Mouse (Mus musculus) megakaryocyte, embryonic 14.5 days (primary cell): ENCODE measurements around the gene Birc2. TPM values are rescaled to one million over a fixed set of nuclear protein-coding genes. Genes with fewer than 3 reads are reported as not detected.

ENCODE experiments used
- H3K27me3 ChIP-seq: replicated peaks from 2 replicates; pipeline ENCODE3; 2012; ENCODE audit warnings: inconsistent platforms
- H3K36me3 ChIP-seq: replicated peaks from 2 replicates; pipeline ENCODE3; 2012; ENCODE audit warnings: low read length, inconsistent platforms, mixed read lengths
- H3K4me1 ChIP-seq: 2 replicates; pipeline ENCODE4 v1.6.1; 2012; ENCODE audit warnings: inconsistent platforms
- H3K4me3 ChIP-seq: replicated peaks from 2 replicates; pipeline ENCODE3; 2012; ENCODE audit warnings: moderate library complexity, mild to moderate bottlenecking, inconsistent platforms
- H3K9me3 ChIP-seq: 2 replicates; pipeline ENCODE4 v1.6.1; 2012; ENCODE audit warnings: inconsistent platforms
- FLI1 ChIP-seq: IDR thresholded peaks from 2 replicates; pipeline ENCODE4 v1.6.1; 2012; ENCODE audit warnings: low read length, inconsistent platforms, mixed read lengths
- GATA1 ChIP-seq: IDR thresholded peaks from 3 replicates; pipeline ENCODE4 v1.6.1; 2012; ENCODE audit warnings: mixed read lengths, low read length, inconsistent platforms, borderline replicate concordance
- polyA plus RNA-seq: library from polyadenylated mRNA; stranded (reverse); fragments of >175 nt; gene quantifications from 2 replicates; pipeline ENCODE4 v1.2.3, GENCODE M21; 2012; ENCODE audit warnings: low replicate concordance; ENCODE audit not compliant: insufficient read depth

The Birc2 gene
- polyA plus RNA-seq: 3.8 TPM in 1 of 2 replicates, not detected in the other

GRCm38 (mm10) chr9:7836905-7837805, at the start of gene Birc2:
Gene Birc2, minus strand, starts transcription at chr9:7837064.
- peaks cover 34% of the 10 kb centered on the region for H3K4me1 ChIP-seq
- no peaks in the 10 kb centered on the region for H3K9me3 ChIP-seq
- peaks cover 28% of the 10 kb centered on the region for H3K36me3 ChIP-seq
- no peaks in the 10 kb centered on the region for H3K27me3 ChIP-seq
- H3K4me3 ChIP-seq: peak within 1 kb of the TSS; percentile 97
- TF ChIP-seq GATA1 (no peak), FLI1 (no peak)

- Histone ChIP-seq H3K9me3 (peaks cover 41% of the 10 kb centered on the region), H3K4me3 (no peak overlapping the region), H3K36me3 (peaks cover 2% of the 10 kb centered on the region), H3K27me3 (peaks cover under 1% of the 10 kb centered on the region), H3K4me1 (peaks cover 17% of the 10 kb centered on the region)
- no peak for TF ChIP-seq FLI1
- TF ChIP-seq GATA1: no peak
These were observed 47.5 kb upstream of the Birc2 start for GRCm38 (mm10) chr9:7884346-7884745.

GRCm38 (mm10) chr9:7882304-7882865, 45.5 kb upstream of the Birc2 start:
- TF ChIP-seq FLI1: no peak
- no peak for TF ChIP-seq GATA1
- H3K9me3 ChIP-seq: peaks cover 41% of the 10 kb centered on the region
- H3K36me3 ChIP-seq: peaks cover 2% of the 10 kb centered on the region
- H3K4me1 ChIP-seq: peaks cover 30% of the 10 kb centered on the region
- H3K4me3 ChIP-seq: no peak overlapping the region
- no peaks in the 10 kb centered on the region for H3K27me3 ChIP-seq

GRCm38 (mm10) chr9:7873511-7874211, 36.8 kb upstream of the Birc2 start:
- H3K4me3 ChIP-seq: peak overlapping the region; percentile 94
- no peaks in the 10 kb centered on the region for H3K27me3 ChIP-seq
- TF ChIP-seq FLI1: no peak
- no peak for TF ChIP-seq GATA1
- H3K9me3 ChIP-seq: no peaks in the 10 kb centered on the region
- peaks cover 17% of the 10 kb centered on the region for H3K36me3 ChIP-seq
- peaks cover 53% of the 10 kb centered on the region for H3K4me1 ChIP-seq

GRCm38 (mm10) chr9:7872775-7873439, 36.0 kb upstream of the Birc2 start, which contains the start of gene Birc3:
Gene Birc3, minus strand, starts transcription at chr9:7873186.
- H3K4me3 ChIP-seq: peak within 1 kb of the TSS; percentile 94
- H3K9me3 ChIP-seq: no peaks in the 10 kb centered on the region
- TF ChIP-seq GATA1: no peak
- no peak for TF ChIP-seq FLI1
- no peaks in the 10 kb centered on the region for H3K27me3 ChIP-seq
- H3K4me1 ChIP-seq: peaks cover 53% of the 10 kb centered on the region
- peaks cover 23% of the 10 kb centered on the region for H3K36me3 ChIP-seq

- TF ChIP-seq GATA1 (no peak), FLI1 (no peak)
- H3K4me3 ChIP-seq: peak overlapping the region; percentile 94
- H3K36me3 ChIP-seq: peaks cover 30% of the 10 kb centered on the region
- peaks cover 5% of the 10 kb centered on the region for H3K9me3 ChIP-seq
- peaks cover 53% of the 10 kb centered on the region for H3K4me1 ChIP-seq
- no peaks in the 10 kb centered on the region for H3K27me3 ChIP-seq
These were observed 35.3 kb upstream of the Birc2 start for GRCm38 (mm10) chr9:7872044-7872774.

- H3K27me3 ChIP-seq: no peaks in the 10 kb centered on the region
- peaks cover 37% of the 10 kb centered on the region for H3K36me3 ChIP-seq
- peak overlapping the region; percentile 94 for H3K4me3 ChIP-seq
- TF ChIP-seq FLI1 (no peak), GATA1 (no peak)
- H3K9me3 ChIP-seq: peaks cover 7% of the 10 kb centered on the region
- peaks cover 52% of the 10 kb centered on the region for H3K4me1 ChIP-seq
These were observed 34.6 kb upstream of the Birc2 start for GRCm38 (mm10) chr9:7871316-7872043.

- no peaks in the 10 kb centered on the region for H3K27me3 ChIP-seq
- no peak for TF ChIP-seq GATA1
- peaks cover 44% of the 10 kb centered on the region for H3K36me3 ChIP-seq
- H3K4me1 ChIP-seq: peaks cover 52% of the 10 kb centered on the region
- H3K4me3 ChIP-seq: peak overlapping the region; percentile 94
- peaks cover 7% of the 10 kb centered on the region for H3K9me3 ChIP-seq
These were observed 33.9 kb upstream of the Birc2 start for GRCm38 (mm10) chr9:7870556-7871315.
